8 mouse cellular contexts compared by ENCODE assay signal in genomic region chr2:30441518-30442497, GRCm38 (mm10). TPM values are rescaled to one million over a fixed set of nuclear protein-coding genes. Genes with fewer than 3 reads are reported as not detected.
DNase-seq lines count a peak whose midpoint lies in the region; ATAC-seq and TF ChIP-seq lines count a peak whose summit lies in the region.

No protein-coding gene starts in this region.

- peaks cover 6% of the 10 kb centered on the region for H3K36me3 ChIP-seq in forebrain, embryonic 11.5 days (ENCODE audit: control insufficient read depth, insufficient read depth, low read length)
- H3K36me3 ChIP-seq in heart, embryonic 15.5 days: peaks cover 27% of the 10 kb centered on the region
- H3K36me3 ChIP-seq in liver, embryonic 13.5 days: peaks cover 99% of the 10 kb centered on the region
- peaks cover 28% of the 10 kb centered on the region; the same call in 1 of the 2 replicates for H3K36me3 ChIP-seq in stomach, postnatal 0 days (ENCODE audit: control insufficient read depth, insufficient read depth, low read length)

- peak; percentile 84 for ATAC-seq in forebrain, embryonic 11.5 days (replicated peaks; ENCODE audit: low FRiP score)
- peak; percentile 82 for ATAC-seq in heart, embryonic 15.5 days (replicated peaks; ENCODE audit: insufficient number of reproducible peaks, insufficient read depth, low FRiP score, low read depth)
- ATAC-seq in liver, embryonic 13.5 days (ENCODE audit: low read depth): no peak
- peak; percentile 83 for ATAC-seq in stomach, postnatal 0 days (ENCODE audit: low FRiP score, low TSS enrichment)

- 0 out of 2 replicates have a peak, but pooled peaks have one; percentile 15 for TF ChIP-seq CTCF in stomach, postnatal 0 days (IDR thresholded peaks at IDR 0.05; ENCODE audit: low read depth)

- H3K4me3 ChIP-seq in forebrain, embryonic 11.5 days (ENCODE audit: low read depth, low read length): peak overlapping the region; percentile 9; the same call in 1 of the 2 replicates
- peak overlapping the region; percentile 43 for H3K4me3 ChIP-seq in heart, embryonic 15.5 days
- peak overlapping the region; percentile 18 for H3K4me3 ChIP-seq in liver, embryonic 13.5 days (replicated peaks)
- peak overlapping the region; percentile 32 for H3K4me3 ChIP-seq in stomach, postnatal 0 days (ENCODE audit: low read depth, low read length)

- DNase-seq in B cell, adult 2 months: peak; percentile 90 to 94
- DNase-seq in adrenal gland, postnatal 25 days: peak; percentile 69
- DNase-seq in forebrain, embryonic 11.5 days (ENCODE audit: low spot score): peak; percentile 93
- peak; percentile 91 for DNase-seq in kidney, postnatal 10 days
- DNase-seq in liver, embryonic 13.5 days: no peak
- DNase-seq in neural tube, embryonic 10.5 days (ENCODE audit: extremely low spot score, low spot score): peak; percentile 85
- peak; percentile 93 for DNase-seq in stomach, postnatal 0 days (ENCODE audit: low spot score)

- WGBS in forebrain, embryonic 11.5 days: 5% methylated on average over 15 of the region's 15 CpGs
- WGBS in heart, embryonic 15.5 days: 7% methylated on average over 15 of the region's 15 CpGs
- 46% methylated on average over 15 of the region's 15 CpGs for WGBS in liver, embryonic 13.5 days (ENCODE audit: insufficient replicate concordance)
- 4% methylated on average over 15 of the region's 15 CpGs for WGBS in stomach, postnatal 0 days

- H3K27me3 ChIP-seq in forebrain, embryonic 11.5 days (ENCODE audit: control insufficient read depth, insufficient read depth, low read length): no peaks in the 10 kb centered on the region
- no peaks in the 10 kb centered on the region for H3K27me3 ChIP-seq in heart, embryonic 15.5 days
- no peaks in the 10 kb centered on the region for H3K27me3 ChIP-seq in liver, embryonic 13.5 days
- H3K27me3 ChIP-seq in stomach, postnatal 0 days (ENCODE audit: control insufficient read depth, insufficient read depth, low read length): no peaks in the 10 kb centered on the region

- H3K27ac ChIP-seq in forebrain, embryonic 11.5 days (ENCODE audit: low read depth, low read length): peak overlapping the region; percentile 97
- H3K27ac ChIP-seq in heart, embryonic 15.5 days: peak overlapping the region; percentile 100
- peak overlapping the region; percentile 85 for H3K27ac ChIP-seq in liver, embryonic 13.5 days
- H3K27ac ChIP-seq in stomach, postnatal 0 days (replicated peaks): peak overlapping the region; percentile 99

- peak; percentile 70 for TF ChIP-seq EP300 in stomach, postnatal 0 days (optimal IDR thresholded peaks at IDR 0.05)

- H3K4me1 ChIP-seq in forebrain, embryonic 11.5 days (replicated peaks; ENCODE audit: control insufficient read depth, insufficient read depth, low read length): peaks cover 33% of the 10 kb centered on the region
- peaks cover 74% of the 10 kb centered on the region for H3K4me1 ChIP-seq in heart, embryonic 15.5 days (replicated peaks)
- H3K4me1 ChIP-seq in liver, embryonic 13.5 days (replicated peaks): peaks cover 65% of the 10 kb centered on the region
- H3K4me1 ChIP-seq in stomach, postnatal 0 days (replicated peaks; ENCODE audit: control insufficient read depth, insufficient read depth): peaks cover 27% of the 10 kb centered on the region

- H3K4me2 ChIP-seq in forebrain, embryonic 11.5 days (ENCODE audit: low read depth, low read length, severe bottlenecking): peak overlapping the region; percentile 38; the same call in 1 of the 2 replicates
- H3K4me2 ChIP-seq in heart, embryonic 15.5 days: peak overlapping the region; percentile 78
- H3K4me2 ChIP-seq in liver, embryonic 13.5 days: peak overlapping the region; percentile 51
- peak overlapping the region; percentile 54 for H3K4me2 ChIP-seq in stomach, postnatal 0 days (replicated peaks; ENCODE audit: low read depth)

- H3K9ac ChIP-seq in forebrain, embryonic 11.5 days (ENCODE audit: low read length): peak overlapping the region; percentile 71
- peak overlapping the region; percentile 70 for H3K9ac ChIP-seq in heart, embryonic 15.5 days
- peak overlapping the region; percentile 40 for H3K9ac ChIP-seq in liver, embryonic 13.5 days
- peak overlapping the region; percentile 63 for H3K9ac ChIP-seq in stomach, postnatal 0 days (ENCODE audit: low read length)

- no peaks in the 10 kb centered on the region for H3K9me3 ChIP-seq in forebrain, embryonic 11.5 days (ENCODE audit: control insufficient read depth, low read length)
- H3K9me3 ChIP-seq in heart, embryonic 15.5 days (replicated peaks): no peaks in the 10 kb centered on the region
- no peaks in the 10 kb centered on the region for H3K9me3 ChIP-seq in liver, embryonic 13.5 days (replicated peaks)
- no peaks in the 10 kb centered on the region for H3K9me3 ChIP-seq in stomach, postnatal 0 days (ENCODE audit: control insufficient read depth, low read length)

RNA-seq across cellular contexts. Expression of gene Ptpa, which starts 26.0 kb away (rescaled TPM):
- total RNA-seq in adrenal gland, postnatal 25 days (2021): 130 and 145 TPM in 2 replicates
- 90.0 and 94.5 TPM in 2 replicates for polyA plus RNA-seq in forebrain, embryonic 11.5 days (2014; fragmentation: Nextera tagmentation; extraction: Ambion mirVana)
- 102 and 119 TPM in 2 replicates for polyA plus RNA-seq in heart, embryonic 15.5 days (2015; fragmentation: Nextera tagmentation; extraction: Ambion mirVana)
- 142 and 147 TPM in 2 replicates for polyA plus RNA-seq in liver, embryonic 13.5 days (2015; fragmentation: Nextera tagmentation; extraction: Ambion mirVana)
- polyA plus RNA-seq in stomach, postnatal 0 days (2015; fragmentation: Nextera tagmentation; extraction: Ambion mirVana): 76.6 and 79.6 TPM in 2 replicates

RNA-seq across cellular contexts. Expression of gene Crat, which starts 26.2 kb away (rescaled TPM):
- total RNA-seq in adrenal gland, postnatal 25 days (2021): 130 and 142 TPM in 2 replicates
- polyA plus RNA-seq in forebrain, embryonic 11.5 days (2014; fragmentation: Nextera tagmentation; extraction: Ambion mirVana): 25.8 and 30.0 TPM in 2 replicates
- polyA plus RNA-seq in heart, embryonic 15.5 days (2015; fragmentation: Nextera tagmentation; extraction: Ambion mirVana): 108 and 109 TPM in 2 replicates
- polyA plus RNA-seq in liver, embryonic 13.5 days (2015; fragmentation: Nextera tagmentation; extraction: Ambion mirVana): 20.5 and 23.9 TPM in 2 replicates
- polyA plus RNA-seq in stomach, postnatal 0 days (2015; fragmentation: Nextera tagmentation; extraction: Ambion mirVana): 22.0 and 25.9 TPM in 2 replicates

RNA-seq across cellular contexts. Expression of gene Ier5l, which starts 32.2 kb away (rescaled TPM):
- total RNA-seq in adrenal gland, postnatal 25 days (2021): 5.9 and 6.3 TPM in 2 replicates
- polyA plus RNA-seq in forebrain, embryonic 11.5 days (2014; fragmentation: Nextera tagmentation; extraction: Ambion mirVana): 3.7 and 8.5 TPM in 2 replicates
- 1.7 and 2.0 TPM in 2 replicates for polyA plus RNA-seq in heart, embryonic 15.5 days (2015; fragmentation: Nextera tagmentation; extraction: Ambion mirVana)
- polyA plus RNA-seq in liver, embryonic 13.5 days (2015; fragmentation: Nextera tagmentation; extraction: Ambion mirVana): 0.12 and 0.13 TPM in 2 replicates
- 1.8 and 4.4 TPM in 2 replicates for polyA plus RNA-seq in stomach, postnatal 0 days (2015; fragmentation: Nextera tagmentation; extraction: Ambion mirVana)

RNA-seq across cellular contexts. Expression of gene Dolpp1, which starts 49.8 kb away (rescaled TPM):
- total RNA-seq in adrenal gland, postnatal 25 days (2021): 22.3 and 28.5 TPM in 2 replicates
- 47.9 and 53.6 TPM in 2 replicates for polyA plus RNA-seq in forebrain, embryonic 11.5 days (2014; fragmentation: Nextera tagmentation; extraction: Ambion mirVana)
- 19.5 and 25.2 TPM in 2 replicates for polyA plus RNA-seq in heart, embryonic 15.5 days (2015; fragmentation: Nextera tagmentation; extraction: Ambion mirVana)
- 20.3 and 21.3 TPM in 2 replicates for polyA plus RNA-seq in liver, embryonic 13.5 days (2015; fragmentation: Nextera tagmentation; extraction: Ambion mirVana)
- 29.8 and 32.9 TPM in 2 replicates for polyA plus RNA-seq in stomach, postnatal 0 days (2015; fragmentation: Nextera tagmentation; extraction: Ambion mirVana)
